Mouse (Mus musculus) heart, embryonic 14.5 days (tissue): ENCODE results near the gene Crocc2. TPM values are rescaled to one million over a fixed set of nuclear protein-coding genes. Genes with fewer than 3 reads are reported as not detected.
A peak's percentile ranks its signal among the peaks of the same experiment; 100 is the strongest.

Experiments used
- ATAC-seq: fragments of 200-750 bp; cut with Nextera tagmentation; 2 replicates; pipeline ENCODE4 v1.8.0; 2017; ENCODE audit warnings: low read depth, moderate TSS enrichment; ENCODE audit not compliant: insufficient number of reproducible peaks, insufficient read depth, low FRiP score
- H3K27ac ChIP-seq, 2 experiments: fragments of 200-500 bp in 1 of 2; fragments of 300-500 bp in 1 of 2; sonication (generic) in 1 of 2; replicated peaks in 1 of 2; 2 replicates each; pipeline ENCODE4 v1.5.1; 2012 to 2014; ENCODE audit warnings: low read depth in 2 of 2, low read length in 2 of 2, control low read depth in 1 of 2, mild to moderate bottlenecking in 1 of 2, mixed read lengths in 1 of 2; ENCODE audit not compliant: control insufficient read depth in 1 of 2, insufficient read depth in 1 of 2
- H3K27me3 ChIP-seq: fragments of 300-500 bp; sonication (generic); 2 replicates; pipeline ENCODE4 v1.6.1; 2014; ENCODE audit warnings: mild to moderate bottlenecking, low read length, control low read depth; ENCODE audit not compliant: control insufficient read depth, insufficient read depth
- H3K36me3 ChIP-seq: fragments of 300-500 bp; sonication (generic); 2 replicates; pipeline ENCODE4 v1.6.1; 2014; ENCODE audit warnings: mild to moderate bottlenecking, control low read depth, low read length, mixed read lengths; ENCODE audit not compliant: control insufficient read depth, insufficient read depth
- H3K4me1 ChIP-seq, 2 experiments: fragments of 200-500 bp in 1 of 2; fragments of 300-500 bp in 1 of 2; sonication (generic) in 1 of 2; 2 replicates each; pipeline ENCODE4 v1.6.1; 2012 to 2014; ENCODE audit warnings: low read length in 2 of 2, control low read depth in 1 of 2, mixed read lengths in 1 of 2; ENCODE audit not compliant: control insufficient read depth in 2 of 2, insufficient read depth in 2 of 2
- H3K4me2 ChIP-seq: fragments of 300-500 bp; sonication (generic); 2 replicates; pipeline ENCODE4 v1.6.1; 2014; ENCODE audit warnings: mild to moderate bottlenecking, low read length
- H3K4me3 ChIP-seq, 2 experiments: fragments of 200-500 bp in 1 of 2; fragments of 300-500 bp in 1 of 2; sonication (generic) in 1 of 2; 2 replicates each; pipeline ENCODE4 v1.5.1; 2012 to 2014; ENCODE audit warnings: low read length in 2 of 2, mild to moderate bottlenecking in 2 of 2, control low read depth in 1 of 2, low read depth in 1 of 2, moderate library complexity in 1 of 2; ENCODE audit not compliant: control insufficient read depth in 1 of 2, insufficient read depth in 1 of 2
- H3K9ac ChIP-seq: fragments of 300-500 bp; sonication (generic); 2 replicates; pipeline ENCODE4 v1.6.1; 2014; ENCODE audit warnings: mild to moderate bottlenecking, low read length
- H3K9me3 ChIP-seq: fragments of 300-500 bp; sonication (generic); 2 replicates; pipeline ENCODE4 v1.6.1; 2016; ENCODE audit warnings: low read length, control low read depth; ENCODE audit not compliant: control insufficient read depth
- WGBS: fragments of 180-500 bp; shearing (Covaris S2); extraction: QIAGEN DNeasy Blood & Tissue Kit; methylation state at CpG from one replicate; pipeline ENCODE4 v1.1.7; 2014; 5-methylcytosine and 5-hydroxymethylcytosine counted together
- polyA plus RNA-seq: library from polyadenylated mRNA; unstranded; fragments of >200 nt; fragmentation: Nextera tagmentation; extraction: Ambion mirVana; gene quantifications from 2 replicates; pipeline ENCODE4 v1.2.1, GENCODE M21; 2014

The Crocc2 gene
- polyA plus RNA-seq, 1 experiment from 2014 or later = 0.14 TPM

DNA sequence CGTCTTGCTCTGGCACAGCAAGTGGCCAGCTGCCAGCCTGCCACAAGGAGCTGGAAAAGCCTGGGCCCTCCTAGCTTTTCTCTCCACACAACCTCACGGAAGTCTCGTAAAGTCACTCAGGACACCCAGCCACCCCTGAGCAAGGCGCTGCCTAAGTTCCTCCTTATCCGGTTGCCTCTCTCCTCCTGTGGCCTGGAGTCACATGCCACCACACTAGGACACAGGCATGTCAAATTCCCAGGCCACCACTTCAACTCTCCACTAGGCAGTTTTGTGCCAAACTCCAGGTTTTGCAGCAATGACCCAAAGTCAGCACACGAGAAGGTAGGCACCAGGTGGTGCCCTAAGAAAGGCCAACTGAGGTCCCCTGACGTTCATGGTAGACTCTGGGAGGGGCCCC is 5.9 kb upstream of the Crocc2 start:
- WGBS = 82% methylated on average over 7 of the region's 7 CpGs
- Histone ChIP-seq H3K27ac (no peak overlapping the region), H3K36me3 (no peaks in the 10 kb centered on the region), H3K4me1 (peaks cover 0 to 12% of the 10 kb centered on the region in 2 experiments; a peak in 1 of 4 replicates), H3K27me3 (peaks cover 11% of the 10 kb centered on the region; the same call in 1 of the 2 replicates), H3K4me2 (no peak overlapping the region), H3K9ac (no peak overlapping the region), H3K4me3 (no peak overlapping the region), H3K9me3 (no peaks in the 10 kb centered on the region)
- ATAC-seq = no peak

DNA sequence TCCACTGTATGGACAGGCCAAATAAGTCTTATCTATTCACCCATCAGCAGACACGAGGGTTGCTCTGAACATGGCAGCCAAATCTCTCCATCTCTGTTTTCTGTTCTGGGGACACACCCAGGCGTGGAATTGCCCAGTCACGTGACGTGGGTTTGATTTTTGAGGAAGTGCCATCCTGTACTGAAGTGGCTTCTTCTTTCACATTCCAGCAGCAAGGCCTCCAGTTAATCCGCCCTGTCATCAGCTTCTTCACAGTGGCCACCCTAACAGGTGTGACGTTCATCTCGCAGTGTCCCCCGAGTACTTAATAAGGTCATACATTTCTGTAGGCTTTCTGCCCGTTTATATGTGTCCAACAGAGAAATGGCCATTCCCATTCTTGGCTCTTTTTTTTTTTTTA is 3.1 kb upstream of the Crocc2 start:
- Histone ChIP-seq H3K36me3 (no peaks in the 10 kb centered on the region), H3K27ac (no peak overlapping the region), H3K4me3 (no peak overlapping the region), H3K4me1 (peaks cover 0 to 8% of the 10 kb centered on the region in 2 experiments; a peak in 1 of 4 replicates), H3K27me3 (peaks cover 27% of the 10 kb centered on the region), H3K9me3 (no peaks in the 10 kb centered on the region), H3K9ac (no peak overlapping the region), H3K4me2 (no peak overlapping the region)
- WGBS = 40% methylated on average over 9 of the region's 9 CpGs
- ATAC-seq = no peak

DNA sequence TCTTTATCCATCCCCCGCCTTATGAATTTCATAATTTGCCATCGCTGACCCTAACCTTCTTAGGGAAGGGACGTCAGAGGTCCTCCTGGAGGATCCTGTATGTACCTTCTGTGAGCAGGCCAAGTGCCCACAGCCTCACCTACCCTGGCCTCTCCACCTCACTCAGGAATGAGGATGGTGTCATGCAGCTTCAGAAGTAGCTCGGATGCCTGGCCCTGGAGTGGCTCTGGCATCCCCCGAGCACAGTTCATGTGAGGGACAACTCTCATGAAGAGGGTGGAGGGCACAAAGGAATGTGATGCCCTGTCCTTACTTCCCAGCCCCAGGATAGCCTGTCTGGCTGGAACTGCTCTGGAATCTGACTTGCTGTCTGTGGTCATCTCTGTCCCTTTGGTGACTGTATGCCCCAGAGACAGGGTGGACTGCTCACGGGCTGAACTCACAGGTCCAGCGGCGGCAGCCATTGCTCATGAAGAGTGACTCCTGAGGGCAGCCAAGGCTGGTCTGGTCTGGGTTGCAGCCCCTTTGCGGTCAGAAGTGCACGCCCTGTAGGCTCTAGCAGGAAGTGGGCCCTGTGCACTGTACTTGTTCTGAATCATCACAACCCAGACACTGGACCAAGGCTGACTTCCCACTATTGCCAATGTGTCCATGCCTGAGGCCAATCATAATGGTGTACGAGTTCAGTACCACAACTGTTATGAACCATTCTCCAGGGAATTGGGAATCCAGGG is 2.0 kb upstream of the Crocc2 start:
- Histone ChIP-seq H3K4me1 (peaks cover 0 to 8% of the 10 kb centered on the region in 2 experiments; a peak in 1 of 4 replicates), H3K4me2 (no peak overlapping the region), H3K4me3 (no peak overlapping the region), H3K36me3 (no peaks in the 10 kb centered on the region), H3K9me3 (no peaks in the 10 kb centered on the region), H3K27ac (no peak overlapping the region), H3K9ac (no peak overlapping the region), H3K27me3 (peaks cover 30% of the 10 kb centered on the region)
- WGBS = 78% methylated on average over 11 of the region's 11 CpGs
- ATAC-seq = no peak

DNA sequence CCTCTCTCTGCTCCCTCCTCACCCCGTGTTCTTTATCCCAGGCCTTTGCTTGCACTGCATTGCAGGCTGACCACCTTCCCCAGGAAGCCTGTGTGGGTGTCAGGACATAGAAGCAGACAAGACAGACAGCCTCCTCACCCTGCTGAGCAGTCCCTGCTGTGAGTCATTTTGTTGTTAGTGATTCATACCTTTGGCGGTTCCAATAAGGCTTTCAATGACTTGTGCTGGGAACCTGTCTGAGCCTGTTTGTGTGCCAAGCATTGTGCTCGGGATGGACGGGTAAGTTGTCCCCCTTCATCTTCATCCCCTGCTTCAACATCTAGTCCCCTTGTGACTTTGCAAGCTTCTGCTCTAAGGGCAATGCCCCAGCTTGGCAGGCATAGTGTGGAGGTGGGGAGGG is 5.1 kb downstream of the Crocc2 start:
- Histone ChIP-seq H3K27me3 (peaks cover 53% of the 10 kb centered on the region), H3K4me2 (no peak overlapping the region), H3K27ac (no peak overlapping the region), H3K9ac (no peak overlapping the region), H3K36me3 (no peaks in the 10 kb centered on the region), H3K9me3 (no peaks in the 10 kb centered on the region), H3K4me3 (no peak overlapping the region), H3K4me1 (peaks cover 11 to 17% of the 10 kb centered on the region in 2 experiments; a peak in 3 of 4 replicates)
- 64% methylated on average over 4 of the region's 4 CpGs for WGBS
- no peak for ATAC-seq

DNA sequence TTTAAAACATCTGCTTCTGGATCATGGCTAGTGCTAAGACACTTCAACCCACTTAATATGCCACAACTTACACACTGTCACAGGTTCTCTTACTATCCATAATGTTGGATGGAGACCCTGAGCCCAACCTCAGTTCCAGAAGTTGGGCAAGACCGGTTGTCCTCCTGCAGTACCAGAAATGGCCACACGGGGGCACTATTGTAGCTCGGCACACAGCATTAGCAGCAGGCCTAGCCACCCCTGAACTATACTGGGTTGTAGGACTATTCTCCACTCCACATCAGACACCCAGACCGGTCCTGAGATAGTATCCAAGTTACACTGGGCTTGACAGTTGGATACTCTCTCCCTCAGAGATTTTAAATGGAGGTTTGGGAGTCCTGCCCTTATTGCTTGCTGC is 5.9 kb downstream of the Crocc2 start:
- WGBS = 0% methylated on average over 4 of the region's 4 CpGs
- Histone ChIP-seq H3K4me1 (peaks cover 14 to 18% of the 10 kb centered on the region in 2 experiments; a peak in 3 of 4 replicates), H3K36me3 (no peaks in the 10 kb centered on the region), H3K4me2 (no peak overlapping the region), H3K9me3 (no peaks in the 10 kb centered on the region), H3K9ac (no peak overlapping the region), H3K27me3 (peaks cover 46% of the 10 kb centered on the region), H3K27ac (no peak overlapping the region), H3K4me3 (no peak overlapping the region)
- no peak for ATAC-seq

DNA sequence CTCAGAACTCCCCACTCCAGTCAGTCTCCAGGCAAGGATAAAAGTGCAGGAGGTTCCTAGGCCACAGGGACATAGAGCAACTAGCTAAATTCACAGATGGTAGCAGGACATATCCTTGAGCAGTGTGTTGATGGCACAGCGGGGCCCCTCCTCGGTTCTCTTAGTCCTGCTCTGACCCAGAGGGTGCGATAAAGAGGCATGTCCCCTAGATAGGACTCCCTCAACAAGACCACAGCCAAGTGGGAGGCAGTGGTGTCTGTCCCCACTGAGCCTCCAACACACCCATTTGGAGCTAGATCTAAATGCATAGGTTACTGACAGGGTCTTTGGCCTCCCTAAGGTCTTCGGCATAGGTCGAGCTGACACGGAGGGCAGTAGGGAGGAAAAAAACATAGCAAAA is 7.3 kb downstream of the Crocc2 start:
- 22% methylated on average over 6 of the region's 6 CpGs for WGBS
- no peak for ATAC-seq

DNA sequence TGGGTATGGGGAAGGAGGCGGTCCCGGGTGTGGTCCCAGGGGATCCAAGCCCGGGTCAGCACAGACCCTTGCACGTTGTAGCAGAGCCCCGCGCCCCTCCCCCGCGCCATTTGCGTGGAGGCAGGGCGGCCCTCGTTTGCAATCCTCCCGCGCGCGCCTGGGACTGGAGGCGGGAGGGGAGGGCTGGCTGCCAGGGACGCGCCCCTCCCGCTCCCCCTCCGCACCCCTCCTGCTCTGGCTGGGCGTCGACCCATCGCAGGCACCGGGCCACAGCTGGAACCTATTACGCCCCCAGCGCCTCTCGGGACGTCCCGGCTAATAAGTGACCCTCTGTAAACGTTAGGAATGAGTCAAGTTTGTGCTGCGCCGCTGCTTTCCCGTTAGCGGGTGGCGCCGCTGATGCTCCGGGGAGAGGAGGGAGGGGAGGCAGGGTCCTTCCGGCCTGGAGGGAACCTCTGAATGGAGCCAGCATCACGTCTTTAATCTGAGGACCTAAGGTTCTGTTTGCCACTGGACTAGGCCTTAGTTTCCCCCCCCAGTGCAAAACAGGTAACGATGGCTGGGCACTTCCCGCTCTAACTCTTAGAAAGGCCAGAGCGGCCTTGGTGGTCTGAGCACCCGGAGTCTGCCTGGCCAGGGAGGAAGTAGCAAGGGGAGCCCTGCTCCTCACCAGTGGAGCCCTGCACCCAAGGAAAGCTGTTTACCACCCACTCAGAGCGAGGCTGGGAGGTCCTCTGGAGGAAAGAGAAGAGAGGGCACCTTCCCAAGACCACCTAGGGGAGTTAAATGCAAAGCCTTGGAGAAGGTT is 8.2 kb downstream of the Crocc2 start:
- peaks cover 14 to 18% of the 10 kb centered on the region in 2 experiments; a peak in 3 of 4 replicates for H3K4me1 ChIP-seq
- H3K27ac ChIP-seq = peak overlapping the region; percentile 24 to 59; a peak in 2 of 4 replicates
- 5% methylated on average over 41 of the region's 44 CpGs for WGBS
- no peaks in the 10 kb centered on the region for H3K9me3 ChIP-seq
- H3K27me3 ChIP-seq = peaks cover 37% of the 10 kb centered on the region
- peak overlapping the region; percentile 36 to 37 for H3K4me3 ChIP-seq
- no peaks in the 10 kb centered on the region for H3K36me3 ChIP-seq
- peak; percentile 34 for ATAC-seq
- peak overlapping the region; percentile 41; the same call in 1 of the 2 replicates for H3K9ac ChIP-seq
- peak overlapping the region; percentile 77 for H3K4me2 ChIP-seq

More for the DNA sequence above, 7.3 kb downstream of the Crocc2 start:
- H3K36me3 ChIP-seq = no peaks in the 10 kb centered on the region
- no peak overlapping the region for H3K4me3 ChIP-seq
- H3K4me2 ChIP-seq = peak overlapping the region; percentile 77
- H3K9ac ChIP-seq = no peak overlapping the region
- H3K27me3 ChIP-seq = peaks cover 38% of the 10 kb centered on the region
- H3K4me1 ChIP-seq = peaks cover 14 to 18% of the 10 kb centered on the region in 2 experiments; a peak in 3 of 4 replicates
- H3K27ac ChIP-seq = no peak overlapping the region
- no peaks in the 10 kb centered on the region for H3K9me3 ChIP-seq
